Mouse (Mus musculus) lung, embryonic 16.5 days (tissue): ENCODE results near the gene Tekt3. TPM values are rescaled to one million over a fixed set of nuclear protein-coding genes. Genes with fewer than 3 reads are reported as not detected.

Experiments used
- ATAC-seq: fragments of 200-750 bp; cut with Nextera tagmentation; 2 replicates; pipeline ENCODE4 v1.8.0; 2017; ENCODE audit warnings: low read depth, mild to moderate bottlenecking, moderate library complexity
- H3K27ac ChIP-seq: fragments of 300-500 bp; sonication (generic); 2 replicates; pipeline ENCODE4 v1.5.1; 2014; ENCODE audit warnings: mild to moderate bottlenecking, control low read depth, low read length
- H3K27me3 ChIP-seq: fragments of 300-500 bp; sonication (generic); 2 replicates; pipeline ENCODE4 v1.6.1; 2014; ENCODE audit warnings: low read depth, low read length, mixed read lengths; ENCODE audit not compliant: control insufficient read depth, insufficient read depth
- H3K36me3 ChIP-seq: fragments of 300-500 bp; sonication (generic); 2 replicates; pipeline ENCODE4 v1.6.1; 2014; ENCODE audit warnings: low read length; ENCODE audit not compliant: control insufficient read depth, insufficient read depth
- H3K4me1 ChIP-seq: fragments of 300-500 bp; sonication (generic); replicated peaks from 2 replicates; pipeline ENCODE4 v1.6.1; 2014; ENCODE audit warnings: low read length, mixed read lengths; ENCODE audit not compliant: control insufficient read depth, insufficient read depth
- H3K4me2 ChIP-seq: fragments of 300-500 bp; sonication (generic); 2 replicates; pipeline ENCODE4 v1.6.1; 2014; ENCODE audit warnings: low read depth, low read length, control low read depth
- H3K4me3 ChIP-seq: fragments of 300-500 bp; sonication (generic); 2 replicates; pipeline ENCODE4 v1.5.1; 2014; ENCODE audit warnings: mild to moderate bottlenecking, low read length, control low read depth
- H3K9ac ChIP-seq: fragments of 300-500 bp; sonication (generic); 2 replicates; pipeline ENCODE4 v1.6.1; 2014; ENCODE audit warnings: low read length, control low read depth
- H3K9me3 ChIP-seq: fragments of 300-500 bp; sonication (generic); 2 replicates; pipeline ENCODE4 v1.6.1; 2016; ENCODE audit warnings: low read length; ENCODE audit not compliant: control insufficient read depth
- WGBS: fragments of 180-500 bp; shearing (Covaris S2); extraction: QIAGEN DNeasy Blood & Tissue Kit; methylation state at CpG from one replicate; pipeline ENCODE4 v1.1.7; 2014; 5-methylcytosine and 5-hydroxymethylcytosine counted together
- polyA plus RNA-seq: library from polyadenylated mRNA; unstranded; fragments of >200 nt; fragmentation: Nextera tagmentation; extraction: Ambion mirVana; gene quantifications from 2 replicates; pipeline ENCODE4 v1.2.1, GENCODE M21; 2015

The Tekt3 gene
- polyA plus RNA-seq, 1 experiment from 2014 or later = 0.41 TPM

- Histone ChIP-seq H3K9ac (peak overlapping the region; percentile 88), H3K4me3 (peak overlapping the region; percentile 66), H3K4me1 (peaks cover 56% of the 10 kb centered on the region), H3K27ac (peak overlapping the region; percentile 96), H3K4me2 (peak overlapping the region; percentile 67), H3K36me3 (peaks cover 3% of the 10 kb centered on the region; the same call in 1 of the 2 replicates), H3K27me3 (peaks cover 2% of the 10 kb centered on the region; the same call in 1 of the 2 replicates), H3K9me3 (no peaks in the 10 kb centered on the region)
- peak; percentile 75 for ATAC-seq
- WGBS = under 1% methylated on average over 49 of the region's 66 CpGs
These were observed 71.3 kb downstream of the Tekt3 start for GRCm38 (mm10) chr11:63132501-63133435.

- peak overlapping the region; percentile 67 for H3K4me2 ChIP-seq
- peaks cover 3% of the 10 kb centered on the region; the same call in 1 of the 2 replicates for H3K36me3 ChIP-seq
- peaks cover 53% of the 10 kb centered on the region for H3K4me1 ChIP-seq
- 75% methylated on average over 5 of the region's 5 CpGs for WGBS
- peak overlapping the region; percentile 45 for H3K9ac ChIP-seq
- peak overlapping the region; percentile 66 for H3K4me3 ChIP-seq
- H3K9me3 ChIP-seq = no peaks in the 10 kb centered on the region
- H3K27ac ChIP-seq = peak overlapping the region; percentile 96
- peaks cover 2% of the 10 kb centered on the region; the same call in 1 of the 2 replicates for H3K27me3 ChIP-seq
- ATAC-seq = no peak
These were observed 72.6 kb downstream of the Tekt3 start for GRCm38 (mm10) chr11:63134021-63134420.

- H3K9ac ChIP-seq = no peak overlapping the region
- H3K4me3 ChIP-seq = no peak overlapping the region
- H3K9me3 ChIP-seq = no peaks in the 10 kb centered on the region
- 56% methylated on average over 15 of the region's 15 CpGs for WGBS
- peaks cover 44% of the 10 kb centered on the region for H3K4me1 ChIP-seq
- H3K27ac ChIP-seq = peak overlapping the region; percentile 67
- peaks cover 7% of the 10 kb centered on the region; the same call in 1 of the 2 replicates for H3K36me3 ChIP-seq
- ATAC-seq = no peak
- peak overlapping the region; percentile 67 for H3K4me2 ChIP-seq
- H3K27me3 ChIP-seq = peaks cover 2% of the 10 kb centered on the region; the same call in 1 of the 2 replicates
These were observed 73.5 kb downstream of the Tekt3 start for GRCm38 (mm10) chr11:63134742-63135482.

DNA sequence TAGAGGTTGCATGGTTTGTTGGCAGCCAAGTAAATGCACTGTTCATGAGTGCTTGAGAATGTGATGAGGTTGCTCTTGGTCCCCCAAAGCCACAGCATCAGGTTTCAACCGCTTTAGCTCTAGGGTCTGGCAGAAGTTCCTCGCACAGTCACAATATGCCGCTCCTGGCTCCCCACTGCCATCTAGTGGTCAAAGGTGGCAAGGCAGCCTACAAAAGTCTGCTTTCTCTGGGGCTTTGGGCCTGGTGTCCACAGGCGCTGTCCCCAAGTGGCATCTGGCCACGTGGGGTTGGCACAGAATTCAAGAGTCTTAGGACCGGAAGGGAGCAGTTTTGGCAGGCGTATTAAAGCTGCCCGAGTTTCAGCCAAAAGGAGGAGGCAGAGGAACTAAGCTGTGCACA lies 74.2 kb downstream of the Tekt3 start:
- Histone ChIP-seq H3K4me2 (peak overlapping the region; percentile 17; the same call in 1 of the 2 replicates), H3K4me1 (peaks cover 39% of the 10 kb centered on the region), H3K36me3 (peaks cover 14% of the 10 kb centered on the region; the same call in 1 of the 2 replicates), H3K4me3 (no peak overlapping the region), H3K27me3 (peaks cover 2% of the 10 kb centered on the region; the same call in 1 of the 2 replicates), H3K9me3 (no peaks in the 10 kb centered on the region), H3K9ac (peak overlapping the region; percentile 21; the same call in 1 of the 2 replicates), H3K27ac (peak overlapping the region; percentile 76)
- 0% methylated on average over 8 of the region's 8 CpGs for WGBS
- peak; percentile 53 for ATAC-seq

DNA sequence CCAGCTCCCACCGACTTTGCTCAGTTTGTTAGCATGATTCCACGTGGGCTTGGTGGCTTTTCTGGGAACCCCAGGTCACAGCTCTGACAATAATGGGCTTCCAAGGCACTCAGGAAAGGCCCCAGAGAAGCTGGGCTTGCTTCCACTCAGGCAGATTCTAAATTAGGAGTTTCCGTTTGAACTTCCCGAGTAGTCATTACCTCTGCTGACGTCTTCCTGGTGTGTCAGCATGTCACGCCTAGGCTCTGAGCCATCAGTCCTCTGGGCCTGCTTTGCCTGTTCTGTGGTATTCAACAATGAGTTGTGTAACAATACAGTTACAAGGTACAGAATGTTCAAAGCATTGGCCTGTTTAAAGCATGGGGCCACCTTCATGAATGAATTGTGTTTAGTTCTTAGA lies 74.8 kb downstream of the Tekt3 start:
- Histone ChIP-seq H3K9me3 (no peaks in the 10 kb centered on the region), H3K4me1 (peaks cover 35% of the 10 kb centered on the region), H3K27ac (peak overlapping the region; percentile 76), H3K36me3 (peaks cover 16% of the 10 kb centered on the region; the same call in 1 of the 2 replicates), H3K9ac (peak overlapping the region; percentile 21; the same call in 1 of the 2 replicates), H3K4me2 (peak overlapping the region; percentile 17; the same call in 1 of the 2 replicates), H3K4me3 (no peak overlapping the region), H3K27me3 (peaks cover 2% of the 10 kb centered on the region; the same call in 1 of the 2 replicates)
- no peak for ATAC-seq
- 54% methylated on average over 6 of the region's 6 CpGs for WGBS

GRCm38 (mm10) chr11:63136836-63137416 lies 75.5 kb downstream of the Tekt3 start:
- ATAC-seq = no peak
- peaks cover 2% of the 10 kb centered on the region; the same call in 1 of the 2 replicates for H3K27me3 ChIP-seq
- H3K4me3 ChIP-seq = no peak overlapping the region
- H3K9ac ChIP-seq = no peak overlapping the region
- peaks cover 35% of the 10 kb centered on the region for H3K4me1 ChIP-seq
- no peaks in the 10 kb centered on the region for H3K9me3 ChIP-seq
- H3K36me3 ChIP-seq = peaks cover 20% of the 10 kb centered on the region
- H3K27ac ChIP-seq = no peak overlapping the region
- WGBS = 67% methylated on average over 4 of the region's 4 CpGs
- H3K4me2 ChIP-seq = no peak overlapping the region

- H3K36me3 ChIP-seq = peaks cover 20% of the 10 kb centered on the region
- no peak overlapping the region for H3K27ac ChIP-seq
- no peak for ATAC-seq
- no peak overlapping the region for H3K9ac ChIP-seq
- no peak overlapping the region for H3K4me3 ChIP-seq
- H3K4me2 ChIP-seq = no peak overlapping the region
- 40% methylated on average over 3 of the region's 3 CpGs for WGBS
- no peaks in the 10 kb centered on the region for H3K9me3 ChIP-seq
- peaks cover 2% of the 10 kb centered on the region; the same call in 1 of the 2 replicates for H3K27me3 ChIP-seq
- H3K4me1 ChIP-seq = peaks cover 35% of the 10 kb centered on the region
These were observed 77.3 kb downstream of the Tekt3 start for GRCm38 (mm10) chr11:63138739-63139138.

DNA sequence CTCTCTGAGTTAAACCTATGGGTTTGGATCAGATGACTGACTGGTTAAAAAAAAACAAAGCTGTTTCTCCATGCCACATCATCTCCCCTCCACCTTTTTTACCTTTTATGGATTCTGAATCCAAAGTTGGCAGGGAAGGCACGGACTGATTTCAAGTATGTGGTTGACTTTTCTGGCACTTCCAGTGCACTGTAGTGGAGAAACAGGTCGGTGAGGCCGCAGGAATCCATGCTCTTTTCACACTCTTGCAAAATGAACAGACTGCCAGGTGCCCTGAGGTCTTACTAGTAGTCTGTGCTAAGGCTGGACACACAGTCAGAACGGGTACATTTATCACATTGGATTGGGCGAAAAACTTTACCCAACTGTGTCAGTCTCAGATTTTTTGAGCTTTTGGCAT lies 80.9 kb downstream of the Tekt3 start:
- Histone ChIP-seq H3K4me2 (no peak overlapping the region), H3K4me3 (no peak overlapping the region), H3K9me3 (no peaks in the 10 kb centered on the region), H3K27ac (no peak overlapping the region), H3K36me3 (peaks cover 19% of the 10 kb centered on the region), H3K9ac (no peak overlapping the region), H3K4me1 (peaks cover 8% of the 10 kb centered on the region), H3K27me3 (no peaks in the 10 kb centered on the region)
- ATAC-seq = peak; percentile 49; the same call in 1 of the 2 replicates
- WGBS = 61% methylated on average over 5 of the region's 5 CpGs
